Mouse (Mus musculus): Measurements from ENCODE around the gene Guf1. TPM values are rescaled to one million over a fixed set of nuclear protein-coding genes. Genes with fewer than 3 reads are reported as not detected.

Gene Guf1
- 54.3 and 59.2 TPM in 2 replicates for polyA plus RNA-seq (2016; fragmentation: Nextera tagmentation; extraction: Ambion mirVana)

DNA sequence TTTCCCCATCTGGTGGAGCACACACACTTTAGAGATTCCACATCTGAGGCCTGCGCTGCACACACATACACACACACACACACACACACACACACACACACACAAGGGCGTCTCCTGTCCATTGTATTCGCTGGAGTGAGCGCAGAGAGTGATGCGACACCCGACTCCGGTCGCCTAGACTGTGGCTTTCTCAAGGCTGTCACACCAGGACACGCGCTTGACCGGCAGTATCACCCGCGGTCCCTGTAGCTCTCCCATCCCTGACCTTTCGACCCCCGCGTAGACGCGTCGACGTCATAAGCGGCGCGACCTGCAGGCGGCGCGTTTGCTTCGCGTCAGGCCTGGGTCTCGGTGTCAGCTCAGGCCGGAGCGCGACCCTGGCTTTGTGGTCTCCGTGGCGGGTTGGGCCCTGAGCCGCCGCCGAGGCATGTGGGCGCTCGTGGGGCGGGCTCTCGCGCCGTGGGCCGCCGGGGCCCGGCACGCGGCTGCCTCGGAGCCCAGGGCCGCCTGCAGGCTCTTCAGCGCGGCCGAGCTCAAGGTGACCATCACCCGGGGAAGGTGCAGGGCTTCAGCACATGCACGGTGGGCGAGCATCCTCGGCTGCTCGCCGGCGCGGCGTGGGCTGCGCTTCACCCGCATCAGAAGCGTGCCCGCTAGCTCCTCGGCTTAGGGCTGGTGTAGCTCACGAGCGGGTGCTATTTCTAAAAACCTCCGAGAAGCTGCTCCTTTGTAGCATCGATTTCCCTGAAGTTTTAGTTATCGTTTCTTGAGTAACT is at the start of gene Guf1:
Guf1 (plus strand) TSS at position 296 of the 776 bp plus-strand sequence.
- Histone ChIP-seq H3K4me1 (no peaks in the 10 kb centered on the region), H3K4me3 (peak within 1 kb of the TSS; percentile 91), H3K4me2 (replicated peaks) (peak within 1 kb of the TSS; percentile 68), H3K36me3 (peaks cover 11% of the 10 kb centered on the region; the same call in 1 of the 2 replicates), H3K9me3 (no peaks in the 10 kb centered on the region), H3K9ac (peak within 1 kb of the TSS; percentile 93), H3K27me3 (replicated peaks) (no peaks in the 10 kb centered on the region), H3K27ac (peak within 1 kb of the TSS; percentile 82)
- WGBS = 1% methylated on average over 70 of the region's 72 CpGs
- ATAC-seq (ENCODE audit: low FRiP score, low read depth) = peak; percentile 93

DNA sequence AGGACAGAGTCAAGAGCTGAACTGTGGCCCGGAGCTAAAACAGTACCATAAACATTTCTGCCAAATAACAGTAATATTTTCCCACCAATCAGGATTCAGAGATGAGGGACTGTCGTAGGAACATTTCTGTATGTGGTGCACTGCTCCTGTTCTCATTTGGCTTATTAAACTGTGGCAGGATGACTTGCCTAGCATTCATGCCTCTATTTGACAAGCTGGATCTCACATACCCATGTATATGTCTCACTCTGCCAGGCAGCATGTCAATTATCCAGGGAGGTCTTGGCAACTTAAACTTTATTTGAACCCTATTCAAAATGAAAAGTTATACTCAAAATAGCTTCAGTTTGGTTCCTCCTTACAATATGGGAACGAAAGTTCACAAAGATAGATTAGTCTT is 49.7 kb upstream of the Guf1 start:
- no peak overlapping the region for H3K4me2 ChIP-seq (replicated peaks)
- 85% methylated on average over 3 of the region's 3 CpGs for WGBS
- no peak overlapping the region for H3K4me3 ChIP-seq
- no peak overlapping the region for H3K9ac ChIP-seq
- no peaks in the 10 kb centered on the region for H3K4me1 ChIP-seq
- H3K9me3 ChIP-seq = no peaks in the 10 kb centered on the region
- no peaks in the 10 kb centered on the region for H3K36me3 ChIP-seq
- H3K27ac ChIP-seq = no peak overlapping the region
- ATAC-seq (ENCODE audit: low FRiP score, low read depth) = no peak
- no peaks in the 10 kb centered on the region for H3K27me3 ChIP-seq (replicated peaks)

DNA sequence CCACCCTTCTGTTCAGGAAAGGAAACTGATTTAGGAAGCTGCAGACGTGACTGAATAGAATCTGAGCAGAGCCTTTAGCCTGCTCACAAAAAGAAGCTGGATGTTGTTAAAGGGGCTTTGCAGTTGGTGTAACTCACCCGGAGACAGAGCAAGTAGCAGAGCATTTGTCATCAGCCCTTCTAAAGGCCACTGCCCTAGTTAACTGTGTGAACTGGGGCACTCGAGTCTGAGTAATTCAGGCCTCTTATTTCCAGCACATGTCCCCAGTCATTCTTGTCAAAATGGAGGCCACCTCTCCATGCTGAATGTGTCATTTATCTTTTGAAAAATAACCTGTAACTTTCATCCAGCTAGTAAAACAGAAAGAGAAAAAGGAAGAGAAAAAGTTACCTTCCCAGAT is 45.1 kb upstream of the Guf1 start:
- Histone ChIP-seq H3K36me3 (no peaks in the 10 kb centered on the region), H3K27ac (no peak overlapping the region), H3K4me1 (no peaks in the 10 kb centered on the region), H3K4me2 (replicated peaks) (no peak overlapping the region), H3K4me3 (no peak overlapping the region), H3K9ac (no peak overlapping the region), H3K9me3 (no peaks in the 10 kb centered on the region), H3K27me3 (replicated peaks) (no peaks in the 10 kb centered on the region)
- WGBS = 28% methylated on average over 3 of the region's 3 CpGs
- ATAC-seq (ENCODE audit: low FRiP score, low read depth) = no peak

DNA sequence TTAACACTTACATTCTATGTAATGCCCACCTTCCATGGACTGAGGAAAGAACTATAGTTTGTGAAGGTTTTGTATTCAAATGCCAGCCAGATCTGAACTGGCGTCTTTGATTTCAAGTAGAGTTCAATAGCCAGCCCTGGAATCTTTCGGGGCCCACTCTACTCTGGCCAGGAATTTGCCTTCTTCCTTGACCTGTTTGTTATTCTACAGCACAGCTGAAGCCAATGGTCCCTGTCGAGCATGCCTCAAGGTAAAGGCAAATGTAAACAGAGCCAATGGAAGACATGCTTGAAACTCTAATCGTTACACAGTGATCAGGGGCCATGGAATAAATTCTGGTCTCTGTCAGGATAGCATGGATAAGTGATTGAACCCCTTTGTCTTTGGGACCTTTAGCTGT is 44.5 kb upstream of the Guf1 start:
- 73% methylated on average over 4 of the region's 4 CpGs for WGBS
- ATAC-seq (ENCODE audit: low FRiP score, low read depth) = no peak
- no peak overlapping the region for H3K4me3 ChIP-seq
- H3K36me3 ChIP-seq = no peaks in the 10 kb centered on the region
- H3K4me1 ChIP-seq = no peaks in the 10 kb centered on the region
- no peak overlapping the region for H3K4me2 ChIP-seq (replicated peaks)
- H3K9me3 ChIP-seq = no peaks in the 10 kb centered on the region
- no peak overlapping the region for H3K9ac ChIP-seq
- H3K27me3 ChIP-seq (replicated peaks) = no peaks in the 10 kb centered on the region
- no peak overlapping the region for H3K27ac ChIP-seq

DNA sequence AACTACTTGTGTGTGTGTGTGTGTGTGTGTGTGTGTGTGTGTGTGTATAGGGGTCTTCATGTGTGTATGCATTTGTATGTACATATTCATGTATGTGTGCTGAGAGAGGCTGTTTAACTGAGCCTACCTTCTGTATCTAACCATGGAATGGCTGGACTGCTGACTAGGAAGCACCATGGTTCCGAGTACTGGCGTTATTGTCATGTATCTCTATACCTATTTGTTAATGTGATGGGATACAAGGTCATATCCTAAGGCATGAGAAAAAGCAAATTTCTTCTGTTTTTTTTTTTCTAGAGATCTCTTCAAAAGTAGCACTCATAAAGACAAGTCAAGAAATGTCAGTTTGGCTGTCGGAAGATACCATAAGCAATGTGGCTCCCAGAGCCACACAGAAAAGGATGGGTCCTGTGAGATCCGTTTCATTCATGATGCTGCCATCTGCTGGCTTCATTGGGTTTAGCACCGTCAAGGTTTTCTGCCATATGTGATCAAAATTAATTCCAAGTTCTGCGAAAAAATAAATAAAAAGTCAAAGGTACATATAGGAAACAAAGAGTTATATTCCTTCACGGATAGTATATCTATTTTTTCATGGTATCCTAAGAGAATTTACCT is 36.0 kb upstream of the Guf1 start:
- no peak overlapping the region for H3K4me2 ChIP-seq (replicated peaks)
- no peak overlapping the region for H3K4me3 ChIP-seq
- no peaks in the 10 kb centered on the region for H3K36me3 ChIP-seq
- no peaks in the 10 kb centered on the region for H3K27me3 ChIP-seq (replicated peaks)
- H3K9ac ChIP-seq = no peak overlapping the region
- no peak overlapping the region for H3K27ac ChIP-seq
- H3K9me3 ChIP-seq = no peaks in the 10 kb centered on the region
- 35% methylated on average over 7 of the region's 7 CpGs for WGBS
- ATAC-seq (ENCODE audit: low FRiP score, low read depth) = peak; percentile 56; the same call in 1 of the 2 replicates
- H3K4me1 ChIP-seq = no peaks in the 10 kb centered on the region

DNA sequence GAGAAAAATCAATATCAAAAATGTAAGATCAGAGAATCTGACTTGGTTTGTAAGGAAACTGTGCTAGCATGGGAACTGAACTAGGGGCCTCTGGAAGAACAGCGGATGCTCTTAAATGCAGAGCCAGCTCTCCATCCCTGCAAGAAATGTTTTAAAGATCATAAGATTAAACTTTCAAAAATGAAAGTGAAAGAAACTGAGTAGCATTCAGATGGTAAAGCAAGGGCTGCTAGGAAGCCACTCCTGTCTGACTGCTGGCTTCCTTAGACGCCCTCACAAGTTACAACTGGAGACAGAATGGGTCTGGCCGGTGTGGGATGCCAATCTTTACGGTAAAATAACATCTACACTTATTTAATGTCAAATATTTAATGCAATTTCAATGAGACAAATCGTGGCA is 34.7 kb upstream of the Guf1 start:
- Histone ChIP-seq H3K9me3 (no peaks in the 10 kb centered on the region), H3K27me3 (replicated peaks) (no peaks in the 10 kb centered on the region), H3K9ac (no peak overlapping the region), H3K36me3 (no peaks in the 10 kb centered on the region), H3K4me1 (no peaks in the 10 kb centered on the region), H3K4me3 (no peak overlapping the region), H3K27ac (no peak overlapping the region), H3K4me2 (replicated peaks) (no peak overlapping the region)
- no peak for ATAC-seq (ENCODE audit: low FRiP score, low read depth)
- 70% methylated on average over 5 of the region's 5 CpGs for WGBS

DNA sequence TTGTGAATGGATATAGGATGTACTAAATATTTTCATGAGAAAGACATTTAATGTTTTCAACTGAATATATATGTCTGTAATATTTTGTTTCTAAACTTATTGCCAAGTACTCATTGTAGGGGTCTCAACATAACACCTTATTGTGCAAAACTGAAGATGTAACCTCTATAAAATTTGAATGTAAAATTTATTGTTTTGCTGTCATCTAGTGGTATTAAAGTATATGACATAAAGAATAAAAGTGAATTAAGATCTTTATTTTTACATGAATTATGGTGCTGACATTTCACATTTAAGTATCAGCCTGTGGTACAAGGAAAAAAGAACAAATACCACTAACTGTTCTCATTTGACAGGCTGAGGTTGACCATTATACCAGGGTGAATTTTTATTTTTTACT is 32.8 kb upstream of the Guf1 start:
- Histone ChIP-seq H3K4me3 (no peak overlapping the region), H3K9me3 (no peaks in the 10 kb centered on the region), H3K4me2 (replicated peaks) (no peak overlapping the region), H3K4me1 (no peaks in the 10 kb centered on the region), H3K36me3 (no peaks in the 10 kb centered on the region), H3K9ac (no peak overlapping the region), H3K27ac (no peak overlapping the region), H3K27me3 (replicated peaks) (no peaks in the 10 kb centered on the region)
- no peak for ATAC-seq (ENCODE audit: low FRiP score, low read depth)

DNA sequence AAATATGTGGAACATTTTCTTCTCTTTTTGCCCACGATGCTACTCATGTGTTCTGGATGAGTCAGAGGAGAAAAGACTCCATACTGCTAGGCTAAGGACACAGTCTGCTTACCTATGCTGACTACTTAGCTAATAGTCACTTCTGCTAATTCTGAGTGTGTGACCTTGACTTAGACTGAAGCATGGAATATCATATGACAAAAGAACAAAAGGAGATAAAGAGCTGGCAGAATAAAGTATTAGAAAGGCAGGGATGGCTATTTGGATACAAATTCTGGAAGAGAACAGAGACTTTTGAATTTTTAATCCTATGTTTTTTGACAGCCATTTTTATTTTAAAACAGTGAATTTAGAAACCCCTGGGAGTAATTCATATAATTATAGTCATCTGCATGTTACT is 15.0 kb upstream of the Guf1 start:
- Histone ChIP-seq H3K4me1 (no peaks in the 10 kb centered on the region), H3K27ac (no peak overlapping the region), H3K4me2 (replicated peaks) (no peak overlapping the region), H3K9ac (no peak overlapping the region), H3K36me3 (no peaks in the 10 kb centered on the region), H3K27me3 (replicated peaks) (no peaks in the 10 kb centered on the region), H3K9me3 (no peaks in the 10 kb centered on the region), H3K4me3 (no peak overlapping the region)
- no peak for ATAC-seq (ENCODE audit: low FRiP score, low read depth)
- WGBS = 83% methylated on average over 1 of the region's 1 CpGs

DNA sequence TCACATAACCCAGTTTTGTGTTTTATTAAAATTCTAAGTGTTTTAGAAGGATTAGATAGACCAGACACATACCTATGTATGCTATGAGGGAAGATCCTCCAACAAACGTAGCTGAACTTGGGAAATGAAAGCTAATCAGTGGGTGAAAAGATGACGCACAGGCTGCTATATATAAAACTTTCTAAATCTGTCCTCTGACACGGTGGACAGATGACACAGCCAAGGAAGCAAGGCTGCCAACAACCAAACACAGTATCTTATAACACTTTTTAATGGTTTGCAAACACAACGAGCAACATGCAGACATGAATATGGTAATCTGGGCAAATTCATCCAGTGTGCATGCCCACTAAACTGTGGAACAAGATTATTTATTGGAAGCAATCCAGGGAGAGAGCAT is 14.2 kb upstream of the Guf1 start, which contains the start of gene Yipf7:
Yipf7 (minus strand) TSS at position 160 of the 400 bp plus-strand sequence.
- Histone ChIP-seq H3K36me3 (no peaks in the 10 kb centered on the region), H3K27me3 (replicated peaks) (no peaks in the 10 kb centered on the region), H3K4me1 (no peaks in the 10 kb centered on the region), H3K9ac (no peak within 1 kb of the TSS), H3K27ac (no peak within 1 kb of the TSS), H3K4me3 (no peak within 1 kb of the TSS), H3K4me2 (replicated peaks) (no peak within 1 kb of the TSS), H3K9me3 (no peaks in the 10 kb centered on the region)
- WGBS = 76% methylated on average over 4 of the region's 4 CpGs
- ATAC-seq (ENCODE audit: low FRiP score, low read depth) = no peak

DNA sequence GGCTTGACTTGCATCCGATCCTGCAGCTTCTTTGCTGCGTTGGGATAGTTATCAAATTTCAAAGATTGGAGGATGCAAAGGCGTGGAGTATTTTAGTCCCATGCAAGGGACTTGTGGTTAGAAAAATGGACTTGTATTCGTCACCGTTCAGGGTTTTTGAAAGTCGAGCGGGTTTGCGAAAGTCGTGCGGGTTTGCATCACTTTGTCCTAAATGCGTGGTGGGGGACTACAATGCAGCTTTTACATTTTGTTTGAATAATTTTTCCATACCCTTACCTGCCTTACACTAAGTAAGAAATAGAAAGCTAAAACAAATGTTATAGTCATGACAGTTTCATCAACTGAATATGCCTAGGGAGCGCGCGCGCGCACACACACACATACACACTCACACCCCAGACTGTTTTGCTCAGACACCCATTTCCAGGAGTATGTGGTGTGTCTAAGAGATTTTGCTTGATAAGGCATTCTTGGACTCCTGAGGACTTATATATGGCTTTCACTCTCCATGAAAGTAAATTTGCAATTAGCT is 747 bp downstream of the Guf1 start:
- H3K9me3 ChIP-seq = no peaks in the 10 kb centered on the region

DNA sequence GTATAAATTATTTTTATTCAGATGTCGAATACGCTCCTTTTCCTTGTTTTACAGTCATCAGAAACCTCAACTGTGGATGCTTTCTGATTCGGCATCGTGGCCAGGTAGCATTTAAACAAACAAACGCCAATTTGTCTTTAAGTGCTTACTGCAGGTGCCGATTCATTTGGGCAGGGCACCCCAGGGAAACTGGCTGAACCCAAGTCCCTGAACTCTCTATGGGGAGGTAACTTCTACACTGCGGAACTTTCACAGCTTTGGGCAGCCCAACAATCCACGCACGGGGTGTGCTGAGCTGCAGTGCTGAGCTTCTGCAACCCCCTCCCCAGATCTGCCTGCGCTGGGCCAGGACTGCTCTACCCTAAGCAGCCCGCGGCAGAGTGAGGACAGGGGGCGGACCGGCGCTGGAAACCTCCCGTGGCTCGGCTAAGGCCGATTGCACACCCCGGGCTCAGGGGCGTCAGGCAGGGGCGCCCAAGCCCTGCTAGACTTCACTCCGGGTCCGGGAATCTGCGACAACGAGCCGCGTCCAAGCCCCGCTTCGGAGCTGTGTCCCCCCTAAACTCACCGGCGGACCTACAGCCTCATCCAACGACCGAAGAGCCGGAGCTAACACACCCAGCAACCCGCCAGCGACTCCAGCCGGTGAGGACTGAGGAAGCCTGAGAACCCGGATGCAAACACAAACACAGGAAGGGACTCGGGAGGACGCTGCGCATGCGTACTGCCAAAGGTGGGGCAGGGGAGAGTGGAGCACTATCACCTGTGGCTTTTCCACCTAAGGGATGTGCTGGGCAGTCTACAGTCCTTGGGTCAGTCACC is 35.1 kb downstream of the Guf1 start, which contains the start of gene Gnpda2:
Gnpda2 (minus strand) TSS at position 701 of the 822 bp plus-strand sequence.
- Histone ChIP-seq H3K9ac (peak within 1 kb of the TSS; percentile 86), H3K27ac (peak within 1 kb of the TSS; percentile 75), H3K4me2 (replicated peaks) (peak within 1 kb of the TSS; percentile 78), H3K9me3 (no peaks in the 10 kb centered on the region), H3K36me3 (peaks cover 4% of the 10 kb centered on the region; the same call in 1 of the 2 replicates), H3K4me3 (peak within 1 kb of the TSS; percentile 66), H3K27me3 (replicated peaks) (no peaks in the 10 kb centered on the region), H3K4me1 (peaks cover 6% of the 10 kb centered on the region)
- ATAC-seq (ENCODE audit: low FRiP score, low read depth) = peak; percentile 97
- WGBS = 4% methylated on average over 42 of the region's 42 CpGs

More for the DNA sequence above, 747 bp downstream of the Guf1 start:
- Histone ChIP-seq H3K27me3 (replicated peaks) (no peaks in the 10 kb centered on the region), H3K27ac (peak overlapping the region; percentile 82; the same call in 1 of the 2 replicates), H3K4me3 (peak overlapping the region; percentile 91), H3K36me3 (peaks cover 11% of the 10 kb centered on the region; the same call in 1 of the 2 replicates), H3K4me1 (no peaks in the 10 kb centered on the region), H3K4me2 (replicated peaks) (peak overlapping the region; percentile 68), H3K9ac (peak overlapping the region; percentile 93)
- peak; percentile 14; the same call in 1 of the 2 replicates for ATAC-seq (ENCODE audit: low FRiP score, low read depth)
- WGBS = 12% methylated on average over 16 of the region's 16 CpGs

DNA sequence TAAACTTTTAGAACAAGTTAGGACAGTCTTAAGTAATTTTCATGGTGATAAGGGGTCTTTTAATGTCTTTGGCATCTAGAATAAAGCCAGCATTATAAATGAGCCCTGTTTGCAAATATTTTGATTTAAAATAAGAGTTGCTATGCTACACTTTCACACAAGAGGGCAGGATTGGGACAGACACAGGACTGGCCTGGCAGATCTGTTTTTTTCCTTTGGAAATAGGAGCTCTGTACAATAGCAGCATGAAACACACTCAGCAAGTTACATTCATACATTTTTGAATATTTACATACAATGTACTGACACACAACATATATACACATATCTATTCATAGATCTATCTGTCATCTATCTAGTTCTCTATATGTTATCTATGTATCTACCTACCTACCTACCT is 44.3 kb downstream of the Guf1 start:
- 0 out of 2 replicates have a peak, but pooled peaks have one; percentile 50 for ATAC-seq (ENCODE audit: low FRiP score, low read depth)
- H3K4me2 ChIP-seq (replicated peaks) = no peak overlapping the region
- no peak overlapping the region for H3K27ac ChIP-seq
- no peaks in the 10 kb centered on the region for H3K36me3 ChIP-seq
- H3K4me3 ChIP-seq = no peak overlapping the region
- H3K9me3 ChIP-seq = no peaks in the 10 kb centered on the region
- no peaks in the 10 kb centered on the region for H3K27me3 ChIP-seq (replicated peaks)
- H3K9ac ChIP-seq = no peak overlapping the region
- H3K4me1 ChIP-seq = no peaks in the 10 kb centered on the region
